Mouse (Mus musculus): ENCODE results near the gene Tmem38b.

DNA sequence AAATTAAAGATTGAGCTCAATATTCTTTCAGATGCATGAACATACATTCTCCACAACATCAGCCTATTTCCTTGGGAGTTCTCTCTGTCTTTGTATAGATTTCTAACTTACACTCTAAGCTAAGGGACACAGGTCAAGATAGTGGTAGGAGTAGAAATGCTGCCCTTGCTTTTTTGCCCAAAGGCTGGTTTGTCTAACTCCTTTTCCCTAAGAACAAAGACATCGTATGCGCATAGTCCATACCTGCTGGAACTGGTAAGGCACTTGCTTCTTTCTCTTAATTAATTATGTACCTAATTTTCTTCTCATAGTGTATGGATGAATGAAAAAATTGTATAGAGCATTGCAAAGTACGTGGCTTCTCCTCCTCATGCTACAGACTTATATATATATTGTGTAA lies 22.5 kb downstream of the Tmem38b start:
- no peak for TF ChIP-seq CTCF (IDR thresholded peaks at IDR 0.05; ENCODE audit: insufficient read depth, low read depth, low read length)
- TF ChIP-seq POLR2A (IDR thresholded peaks at IDR 0.05; ENCODE audit: insufficient read depth, low read depth, low read length), result no peak

Measured in olfactory bulb, adult 2 months (tissue).